Mouse (Mus musculus): ENCODE data around the gene Gm128. TPM values are rescaled to one million over a fixed set of nuclear protein-coding genes. Genes with fewer than 3 reads are reported as not detected.

Gene Gm128
- polyA plus RNA-seq, 1 experiment from 2014 or later = 0.49 TPM

GRCm38 (mm10) chr3:95282381-95282864 is 41.0 kb upstream of the Gm128 start:
- Histone ChIP-seq H3K9ac (peak overlapping the region; percentile 85), H3K4me1 (peaks cover 17% of the 10 kb centered on the region), H3K27ac (peak overlapping the region; percentile 98), H3K27me3 (no peaks in the 10 kb centered on the region), H3K4me2 (replicated peaks) (peak overlapping the region; percentile 74), H3K9me3 (no peaks in the 10 kb centered on the region), H3K4me3 (peak overlapping the region; percentile 72), H3K36me3 (peaks cover 2% of the 10 kb centered on the region; the same call in 1 of the 2 replicates)
- under 1% methylated on average over 11 of the region's 11 CpGs for WGBS
- ATAC-seq (ENCODE audit: insufficient number of reproducible peaks, insufficient read depth, low FRiP score, low TSS enrichment) = no peak

DNA sequence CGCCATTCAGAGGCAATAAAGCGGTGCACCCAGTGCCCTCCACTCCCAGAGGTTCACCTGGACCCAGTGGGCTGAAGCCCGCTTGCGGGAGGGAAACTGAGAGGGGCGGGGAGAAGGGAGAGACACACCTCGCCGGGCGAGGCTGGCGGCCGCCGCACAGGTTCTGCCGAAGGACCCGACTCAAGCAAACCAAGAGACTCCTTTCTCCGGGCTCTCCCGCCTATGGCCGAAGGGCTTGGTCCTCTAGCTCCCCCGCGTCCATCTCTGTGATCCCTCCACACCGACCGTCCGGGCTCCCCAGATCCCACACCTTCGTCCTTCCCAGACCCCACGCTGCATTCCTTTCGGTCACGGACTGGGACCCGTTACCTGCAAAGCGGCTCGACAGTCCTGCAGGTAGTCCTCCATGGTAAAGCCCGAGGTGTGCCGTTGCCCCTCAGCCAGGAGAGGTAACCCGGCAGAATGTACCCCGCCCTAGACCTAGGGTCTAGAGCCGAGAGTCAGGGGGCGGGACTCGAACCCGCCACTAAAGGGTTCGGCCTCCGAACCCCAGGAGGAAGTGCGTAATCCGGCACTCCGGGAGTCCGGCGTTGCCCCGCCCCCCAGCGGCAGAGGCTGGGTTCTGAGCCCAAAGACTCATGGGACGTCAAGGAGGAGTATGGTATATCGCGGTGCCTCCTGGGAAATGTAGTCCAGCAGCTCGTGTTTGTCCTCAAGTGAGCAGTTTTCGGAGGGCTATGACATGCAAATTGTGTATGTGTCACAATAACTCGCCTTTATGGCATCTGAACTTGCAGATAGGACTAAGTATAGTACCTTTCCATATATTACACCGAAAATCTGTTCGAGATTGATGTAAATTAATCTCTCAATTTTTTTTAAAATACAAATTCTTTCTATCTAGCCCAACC is 40.1 kb upstream of the Gm128 start, which contains the start of the genes Mindy1 and Prune1:
Mindy1 (plus strand) TSS at position 130 of the 911 bp plus-strand sequence.
Prune1 (minus strand) TSS at position 861 of the 911 bp plus-strand sequence.
- Histone ChIP-seq H3K4me3 (peak within 1 kb of the TSS; percentile 72), H3K27ac (peak within 1 kb of the TSS; percentile 98), H3K9ac (peak within 1 kb of the TSS; percentile 85), H3K27me3 (no peaks in the 10 kb centered on the region), H3K36me3 (no peaks in the 10 kb centered on the region), H3K4me1 (peaks cover 17% of the 10 kb centered on the region), H3K4me2 (replicated peaks) (peak within 1 kb of the TSS; percentile 74), H3K9me3 (no peaks in the 10 kb centered on the region)
- ATAC-seq (ENCODE audit: insufficient number of reproducible peaks, insufficient read depth, low FRiP score, low TSS enrichment) = peak; percentile 86
- WGBS = under 1% methylated on average over 53 of the region's 53 CpGs

- Histone ChIP-seq H3K4me1 (peaks cover 17% of the 10 kb centered on the region), H3K9ac (peak overlapping the region; percentile 82), H3K9me3 (no peaks in the 10 kb centered on the region), H3K27me3 (no peaks in the 10 kb centered on the region), H3K4me3 (peak overlapping the region; percentile 72), H3K36me3 (no peaks in the 10 kb centered on the region), H3K27ac (peak overlapping the region; percentile 84), H3K4me2 (replicated peaks) (peak overlapping the region; percentile 74)
- no peak for ATAC-seq (ENCODE audit: insufficient number of reproducible peaks, insufficient read depth, low FRiP score, low TSS enrichment)
- 18% methylated on average over 8 of the region's 8 CpGs for WGBS
Measured at GRCm38 (mm10) chr3:95280747-95281146, 39.3 kb upstream of the Gm128 start.

- Histone ChIP-seq H3K4me3 (no peak overlapping the region), H3K9ac (no peak overlapping the region), H3K27ac (no peak overlapping the region), H3K4me1 (peaks cover 4% of the 10 kb centered on the region; the same call in 1 of the 2 replicates), H3K4me2 (replicated peaks) (no peak overlapping the region), H3K9me3 (no peaks in the 10 kb centered on the region), H3K36me3 (peaks cover 4% of the 10 kb centered on the region; the same call in 1 of the 2 replicates), H3K27me3 (no peaks in the 10 kb centered on the region)
- 91% methylated on average over 1 of the region's 1 CpGs for WGBS
- ATAC-seq (ENCODE audit: insufficient number of reproducible peaks, insufficient read depth, low FRiP score, low TSS enrichment) = no peak
Measured at GRCm38 (mm10) chr3:95277149-95277551, 35.8 kb upstream of the Gm128 start.

DNA sequence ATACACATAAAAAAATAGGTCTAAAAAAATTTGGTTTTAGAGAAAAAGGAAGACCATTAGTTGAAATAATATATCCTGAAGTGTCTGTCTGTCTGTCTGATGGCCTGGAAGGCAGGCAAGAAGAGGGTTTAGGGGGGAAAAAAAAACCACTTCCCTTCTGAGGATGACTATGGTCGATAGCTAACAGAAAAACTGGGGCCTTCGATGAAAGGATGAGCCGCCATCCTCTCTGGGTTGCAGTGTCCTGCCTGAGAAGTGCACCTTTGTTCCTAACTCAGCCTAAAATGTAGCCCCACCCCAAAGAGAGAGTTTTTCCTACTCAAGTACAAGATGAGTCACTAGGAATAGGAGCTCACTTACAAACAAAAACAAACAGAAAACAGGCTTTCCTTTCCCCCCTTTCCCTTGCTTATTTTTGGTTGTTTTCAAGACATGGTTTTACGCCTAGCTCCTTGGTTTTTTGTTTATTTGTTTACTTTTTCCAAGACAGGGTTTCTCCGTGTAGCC is 35.1 kb upstream of the Gm128 start:
- H3K36me3 ChIP-seq = peaks cover 4% of the 10 kb centered on the region; the same call in 1 of the 2 replicates
- no peaks in the 10 kb centered on the region for H3K27me3 ChIP-seq
- H3K27ac ChIP-seq = no peak overlapping the region
- peaks cover 4% of the 10 kb centered on the region; the same call in 1 of the 2 replicates for H3K4me1 ChIP-seq
- no peak overlapping the region for H3K4me3 ChIP-seq
- ATAC-seq (ENCODE audit: insufficient number of reproducible peaks, insufficient read depth, low FRiP score, low TSS enrichment) = no peak
- H3K4me2 ChIP-seq (replicated peaks) = no peak overlapping the region
- 70% methylated on average over 5 of the region's 5 CpGs for WGBS
- H3K9ac ChIP-seq = no peak overlapping the region
- no peaks in the 10 kb centered on the region for H3K9me3 ChIP-seq

DNA sequence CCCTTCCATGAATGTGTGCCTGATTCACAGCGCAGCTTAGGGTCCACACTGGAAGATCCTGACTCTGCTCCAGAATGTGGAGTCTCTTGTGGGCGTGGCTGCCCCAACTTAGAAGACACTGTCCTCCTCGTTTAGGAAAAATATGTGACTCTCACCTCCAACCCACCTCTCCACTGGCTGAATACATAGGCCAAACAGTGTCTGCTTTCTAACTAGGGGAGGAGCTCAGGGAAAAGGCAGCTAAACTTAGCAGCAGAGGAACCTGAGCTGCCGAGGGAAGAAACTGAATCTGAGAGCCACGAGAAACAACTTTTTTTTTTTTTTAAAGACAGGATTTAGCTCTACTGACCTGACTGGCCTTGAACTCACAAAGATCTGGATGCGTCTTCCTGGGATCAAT is 33.8 kb upstream of the Gm128 start:
- Histone ChIP-seq H3K9me3 (no peaks in the 10 kb centered on the region), H3K27me3 (no peaks in the 10 kb centered on the region), H3K4me2 (replicated peaks) (no peak overlapping the region), H3K27ac (no peak overlapping the region), H3K4me3 (no peak overlapping the region), H3K9ac (no peak overlapping the region), H3K36me3 (peaks cover 4% of the 10 kb centered on the region; the same call in 1 of the 2 replicates), H3K4me1 (no peaks in the 10 kb centered on the region)
- no peak for ATAC-seq (ENCODE audit: insufficient number of reproducible peaks, insufficient read depth, low FRiP score, low TSS enrichment)
- 69% methylated on average over 6 of the region's 6 CpGs for WGBS

- H3K9ac ChIP-seq = no peak overlapping the region
- H3K27me3 ChIP-seq = no peaks in the 10 kb centered on the region
- no peaks in the 10 kb centered on the region for H3K4me1 ChIP-seq
- H3K9me3 ChIP-seq = no peaks in the 10 kb centered on the region
- no peak overlapping the region for H3K4me2 ChIP-seq (replicated peaks)
- H3K36me3 ChIP-seq = peaks cover 4% of the 10 kb centered on the region; the same call in 1 of the 2 replicates
- no peak overlapping the region for H3K4me3 ChIP-seq
- ATAC-seq (ENCODE audit: insufficient number of reproducible peaks, insufficient read depth, low FRiP score, low TSS enrichment) = no peak
- no peak overlapping the region for H3K27ac ChIP-seq
- WGBS = 93% methylated on average over 4 of the region's 4 CpGs
Measured at GRCm38 (mm10) chr3:95274453-95274852, 33.1 kb upstream of the Gm128 start.

DNA sequence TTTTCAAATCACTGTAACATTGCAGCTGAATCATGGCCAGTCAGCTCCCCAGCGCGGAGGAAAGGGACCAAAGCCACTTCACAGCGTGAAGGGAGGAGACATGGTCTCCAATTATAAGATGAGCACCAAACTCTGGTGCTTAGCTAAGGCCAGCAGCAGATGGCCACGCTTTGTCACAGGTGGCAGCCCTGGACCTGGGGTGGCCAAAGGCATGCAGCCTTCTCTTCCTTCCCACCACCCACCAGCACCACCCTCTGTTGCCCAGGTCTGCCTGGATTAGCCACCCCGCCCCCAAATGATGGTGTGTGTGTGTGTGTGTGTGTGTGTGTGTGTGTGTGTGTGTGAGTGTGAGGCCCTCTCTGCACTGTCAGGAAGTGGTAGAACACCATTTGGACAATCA is 32.1 kb upstream of the Gm128 start:
- H3K27me3 ChIP-seq = no peaks in the 10 kb centered on the region
- WGBS = 91% methylated on average over 5 of the region's 5 CpGs
- no peak overlapping the region for H3K4me3 ChIP-seq
- H3K4me2 ChIP-seq (replicated peaks) = no peak overlapping the region
- peaks cover 8% of the 10 kb centered on the region; the same call in 1 of the 2 replicates for H3K36me3 ChIP-seq
- no peaks in the 10 kb centered on the region for H3K9me3 ChIP-seq
- ATAC-seq (ENCODE audit: insufficient number of reproducible peaks, insufficient read depth, low FRiP score, low TSS enrichment) = no peak
- H3K9ac ChIP-seq = no peak overlapping the region
- H3K4me1 ChIP-seq = no peaks in the 10 kb centered on the region
- H3K27ac ChIP-seq = no peak overlapping the region

DNA sequence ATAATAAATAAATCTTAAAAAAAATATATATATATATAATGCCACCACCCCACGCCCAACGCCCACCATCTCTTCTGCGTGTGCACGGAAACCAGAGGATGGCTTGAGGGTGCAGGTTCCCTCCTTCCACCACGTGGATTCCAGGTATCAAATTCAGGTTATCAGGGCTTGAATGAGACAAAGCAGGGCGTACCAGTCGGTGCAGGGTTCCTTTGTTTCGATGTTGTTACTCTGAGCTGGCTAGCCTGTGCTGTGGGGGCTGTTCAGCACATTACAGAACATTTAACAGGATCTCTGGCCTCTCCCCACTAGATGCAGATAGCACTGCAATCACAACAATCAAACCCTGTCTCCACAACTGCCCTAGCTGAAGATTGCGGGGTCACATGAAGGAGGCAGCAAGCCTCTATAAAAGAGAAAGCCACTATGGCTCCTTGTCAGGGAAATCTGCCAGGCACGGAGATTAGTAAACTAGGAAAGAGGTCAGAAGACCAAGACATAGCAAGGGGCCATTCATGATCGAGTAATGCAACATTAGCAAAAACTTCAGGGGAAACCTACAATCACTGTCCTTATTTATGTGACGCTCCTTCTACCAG is 29.5 kb upstream of the Gm128 start:
- 84% methylated on average over 12 of the region's 12 CpGs for WGBS
- H3K9me3 ChIP-seq = no peaks in the 10 kb centered on the region
- H3K9ac ChIP-seq = no peak overlapping the region
- H3K27me3 ChIP-seq = no peaks in the 10 kb centered on the region
- no peak overlapping the region for H3K4me2 ChIP-seq (replicated peaks)
- H3K4me1 ChIP-seq = no peaks in the 10 kb centered on the region
- peaks cover 23% of the 10 kb centered on the region for H3K36me3 ChIP-seq
- no peak for ATAC-seq (ENCODE audit: insufficient number of reproducible peaks, insufficient read depth, low FRiP score, low TSS enrichment)
- no peak overlapping the region for H3K27ac ChIP-seq
- no peak overlapping the region for H3K4me3 ChIP-seq

DNA sequence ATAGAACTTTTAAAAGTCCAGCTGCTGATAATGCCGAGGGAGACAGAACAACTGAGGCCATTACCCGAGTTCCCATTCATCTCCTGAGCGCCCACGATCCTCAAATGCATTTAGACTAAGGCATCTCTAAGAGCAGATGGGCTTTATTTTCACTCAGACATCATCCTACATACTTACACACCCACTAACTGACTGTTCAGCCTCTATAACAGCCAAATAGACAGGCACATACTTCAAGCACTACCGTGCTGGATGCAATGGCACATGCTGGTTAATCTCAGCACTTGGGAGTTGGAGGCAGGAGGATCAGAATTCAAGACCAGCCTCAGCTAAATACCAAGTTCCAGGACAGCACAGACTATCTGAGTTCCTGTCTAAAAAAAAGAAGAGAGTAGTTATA is 28.4 kb upstream of the Gm128 start:
- 90% methylated on average over 5 of the region's 5 CpGs for WGBS
- Histone ChIP-seq H3K4me2 (replicated peaks) (no peak overlapping the region), H3K4me3 (no peak overlapping the region), H3K27ac (no peak overlapping the region), H3K27me3 (no peaks in the 10 kb centered on the region), H3K4me1 (no peaks in the 10 kb centered on the region), H3K36me3 (peaks cover 29% of the 10 kb centered on the region), H3K9ac (no peak overlapping the region), H3K9me3 (no peaks in the 10 kb centered on the region)
- no peak for ATAC-seq (ENCODE audit: insufficient number of reproducible peaks, insufficient read depth, low FRiP score, low TSS enrichment)

- Histone ChIP-seq H3K4me3 (no peak overlapping the region), H3K36me3 (peaks cover 42% of the 10 kb centered on the region), H3K27ac (no peak overlapping the region), H3K9ac (no peak overlapping the region), H3K27me3 (no peaks in the 10 kb centered on the region), H3K9me3 (no peaks in the 10 kb centered on the region), H3K4me2 (replicated peaks) (no peak overlapping the region), H3K4me1 (no peaks in the 10 kb centered on the region)
- no peak for ATAC-seq (ENCODE audit: insufficient number of reproducible peaks, insufficient read depth, low FRiP score, low TSS enrichment)
Measured at GRCm38 (mm10) chr3:95267855-95268254, 26.5 kb upstream of the Gm128 start.

Measured in embryonic facial prominence, embryonic 12.5 days (tissue).